Mouse (Mus musculus): ENCODE data around the gene Olfr1348. TPM values are rescaled to one million over a fixed set of nuclear protein-coding genes. Genes with fewer than 3 reads are reported as not detected.
"Not testable (repeated sequence)": the region's sequence is repeated elsewhere in the genome, so short reads cannot be mapped to it uniquely, and the experiment has no call there.

Gene Olfr1348
- not detected for polyA plus RNA-seq (2012; fragmentation: generic; extraction: Trizol)
- long read RNA-seq, experiment 1: 0 reads
- long read RNA-seq, experiment 2: 0 reads

GRCm38 (mm10) chr7:6508648-6509047 lies at the start of gene Olfr1348:
TSS of gene Olfr1348 (minus strand) at chr7:6508748.
- Histone ChIP-seq H3K36me3 (ENCODE audit: control insufficient read depth, insufficient read depth) (no peaks in the 10 kb centered on the region), H3K79me2 (ENCODE audit: control insufficient read depth, insufficient read depth) (no peaks in the 10 kb centered on the region), H3K79me3 (ENCODE audit: low read depth) (no peaks in the 10 kb centered on the region), H3K27me3 (ENCODE audit: control insufficient read depth, insufficient read depth, insufficient read length) (no peaks in the 10 kb centered on the region), H3K4me3 (ENCODE audit: insufficient read depth, poor library complexity, severe bottlenecking) (no peak within 1 kb of the TSS), H3ac (ENCODE audit: control insufficient read depth, insufficient read length, low read depth) (no peak within 1 kb of the TSS)
- no peak for TF ChIP-seq MAX (IDR thresholded peaks at IDR 0.05)

- TF ChIP-seq MAX (IDR thresholded peaks at IDR 0.05): no peak
- TF ChIP-seq CTCF (IDR thresholded peaks at IDR 0.05; ENCODE audit: control insufficient read depth, insufficient read depth, insufficient read length): no peak
- TF ChIP-seq USF1 (IDR thresholded peaks at IDR 0.05; ENCODE audit: low read depth): no peak
- no peak for TF ChIP-seq CEBPB (IDR thresholded peaks at IDR 0.05; ENCODE audit: low read depth)
- no peak for TF ChIP-seq FOSL1 (IDR thresholded peaks at IDR 0.05; ENCODE audit: insufficient read depth, low read length, poor library complexity, severe bottlenecking)
- TF ChIP-seq MYOG (IDR thresholded peaks at IDR 0.05; ENCODE audit: control insufficient read depth, extremely low read depth, insufficient read length): no peak
- TF ChIP-seq MYOD1 (IDR thresholded peaks at IDR 0.05; ENCODE audit: control insufficient read depth, insufficient read length, low read depth): no peak
- H3ac ChIP-seq (ENCODE audit: control insufficient read depth, insufficient read length, low read depth): no peak overlapping the region
- H3K4me3 ChIP-seq (ENCODE audit: insufficient read depth, poor library complexity, severe bottlenecking): no peak overlapping the region
- H3K79me2 ChIP-seq (ENCODE audit: control insufficient read depth, insufficient read depth): no peaks in the 10 kb centered on the region
- no peaks in the 10 kb centered on the region for H3K27me3 ChIP-seq (ENCODE audit: control insufficient read depth, insufficient read depth, insufficient read length)
- no peaks in the 10 kb centered on the region for H3K36me3 ChIP-seq (ENCODE audit: control insufficient read depth, insufficient read depth)
- H3K79me3 ChIP-seq (ENCODE audit: low read depth): no peaks in the 10 kb centered on the region
These were observed 17.6 kb upstream of the Olfr1348 start for GRCm38 (mm10) chr7:6526141-6526540.

GRCm38 (mm10) chr7:6525001-6525400 lies 16.5 kb upstream of the Olfr1348 start:
- H3K36me3 ChIP-seq (ENCODE audit: control insufficient read depth, insufficient read depth): no peaks in the 10 kb centered on the region
- no peak for TF ChIP-seq MYOG (IDR thresholded peaks at IDR 0.05; ENCODE audit: control insufficient read depth, extremely low read depth, insufficient read length)
- H3ac ChIP-seq (ENCODE audit: control insufficient read depth, insufficient read length, low read depth): no peak overlapping the region
- H3K79me3 ChIP-seq (ENCODE audit: low read depth): no peaks in the 10 kb centered on the region
- no peaks in the 10 kb centered on the region for H3K27me3 ChIP-seq (ENCODE audit: control insufficient read depth, insufficient read depth, insufficient read length)
- H3K4me3 ChIP-seq (ENCODE audit: insufficient read depth, poor library complexity, severe bottlenecking): no peak overlapping the region
- H3K79me2 ChIP-seq (ENCODE audit: control insufficient read depth, insufficient read depth): no peaks in the 10 kb centered on the region

DNA sequence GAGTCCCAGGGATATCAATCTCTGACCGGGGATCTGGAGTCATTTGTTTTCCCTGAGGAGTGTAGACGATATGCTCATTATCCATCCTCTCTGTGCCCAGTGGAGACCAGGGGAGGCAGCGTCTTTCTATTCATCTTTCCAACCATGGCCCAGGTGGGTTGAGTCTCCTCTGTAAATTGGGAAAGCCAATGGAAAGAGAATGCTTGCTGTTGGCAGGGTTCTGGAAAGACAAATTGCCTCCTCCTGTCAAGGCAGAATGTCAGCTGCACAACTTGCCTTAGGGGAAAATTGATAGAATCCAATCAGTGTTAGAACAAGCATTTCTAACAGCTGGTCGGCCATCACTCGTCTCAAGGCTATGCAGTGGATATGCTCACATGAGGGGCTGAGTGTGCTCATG lies 14.3 kb upstream of the Olfr1348 start, which contains the start of gene Olfr1349:
Olfr1349 (minus strand) TSS at position 101 of the 400 bp plus-strand sequence.
- Histone ChIP-seq H3K36me3 (ENCODE audit: control insufficient read depth, insufficient read depth) (no peaks in the 10 kb centered on the region), H3K27me3 (ENCODE audit: control insufficient read depth, insufficient read depth, insufficient read length) (no peaks in the 10 kb centered on the region), H3K79me2 (ENCODE audit: control insufficient read depth, insufficient read depth) (no peaks in the 10 kb centered on the region), H3ac (ENCODE audit: control insufficient read depth, insufficient read length, low read depth) (no peak within 1 kb of the TSS), H3K79me3 (ENCODE audit: low read depth) (no peaks in the 10 kb centered on the region), H3K4me3 (ENCODE audit: insufficient read depth, poor library complexity, severe bottlenecking) (no peak within 1 kb of the TSS)
- TF ChIP-seq FOSL1 (IDR thresholded peaks at IDR 0.05; ENCODE audit: insufficient read depth, low read length, poor library complexity, severe bottlenecking): no peak
- no peak for TF ChIP-seq CTCF (IDR thresholded peaks at IDR 0.05; ENCODE audit: control insufficient read depth, insufficient read depth, insufficient read length)
- no peak for TF ChIP-seq USF1 (IDR thresholded peaks at IDR 0.05; ENCODE audit: low read depth)
- TF ChIP-seq CEBPB (IDR thresholded peaks at IDR 0.05; ENCODE audit: low read depth): no peak

DNA sequence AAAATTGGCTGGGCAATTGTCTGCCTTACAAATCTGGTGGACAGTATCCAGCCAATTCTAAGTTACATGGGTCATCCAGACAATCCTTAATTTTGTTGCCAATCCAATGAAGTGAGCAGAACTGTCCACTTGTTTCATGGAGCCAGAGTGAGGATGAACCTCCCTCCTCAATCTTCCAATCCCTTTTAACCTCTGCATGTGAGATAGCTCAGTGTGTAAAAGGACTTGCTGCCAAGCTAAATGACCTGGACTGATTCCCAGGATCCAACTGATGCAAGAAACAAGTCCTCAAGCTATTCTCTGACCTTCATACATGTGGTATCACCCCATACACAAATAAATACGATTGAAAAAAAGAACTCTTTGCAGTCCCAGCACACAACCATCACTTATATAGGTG lies 13.1 kb upstream of the Olfr1348 start:
- no peak for TF ChIP-seq MYOG (IDR thresholded peaks at IDR 0.05; ENCODE audit: control insufficient read depth, extremely low read depth, insufficient read length)
- Histone ChIP-seq H3K27me3 (ENCODE audit: control insufficient read depth, insufficient read depth, insufficient read length) (no peaks in the 10 kb centered on the region), H3K4me3 (ENCODE audit: insufficient read depth, poor library complexity, severe bottlenecking) (no peak overlapping the region), H3ac (ENCODE audit: control insufficient read depth, insufficient read length, low read depth) (no peak overlapping the region), H3K79me3 (ENCODE audit: low read depth) (no peaks in the 10 kb centered on the region), H3K36me3 (ENCODE audit: control insufficient read depth, insufficient read depth) (no peaks in the 10 kb centered on the region), H3K79me2 (ENCODE audit: control insufficient read depth, insufficient read depth) (no peaks in the 10 kb centered on the region)

DNA sequence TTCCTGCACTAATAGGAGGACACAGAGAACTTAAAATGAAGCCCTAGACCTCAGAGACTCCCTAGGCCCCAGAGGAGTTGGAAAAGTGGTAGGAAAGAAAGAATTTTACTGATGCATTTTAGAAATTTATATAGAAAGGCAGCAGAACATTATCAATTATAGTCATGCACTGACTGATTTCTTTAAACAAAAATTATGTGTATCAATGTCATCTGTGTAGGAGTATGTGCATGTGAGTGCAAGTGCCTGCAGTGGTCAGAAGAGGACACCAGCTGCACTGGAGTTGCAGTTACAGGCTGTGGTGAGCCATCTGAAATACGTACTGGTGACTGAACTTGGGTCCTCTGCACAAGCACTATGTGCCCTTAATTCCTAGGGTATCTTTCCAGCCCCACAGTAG lies 8.9 kb downstream of the Olfr1348 start, which contains the start of gene Olfr1347:
Olfr1347 (minus strand) TSS at position 101 of the 400 bp plus-strand sequence.
- H3K4me3 ChIP-seq (ENCODE audit: insufficient read depth, poor library complexity, severe bottlenecking): no peak within 1 kb of the TSS
- no peaks in the 10 kb centered on the region for H3K27me3 ChIP-seq (ENCODE audit: control insufficient read depth, insufficient read depth, insufficient read length)
- H3K79me3 ChIP-seq (ENCODE audit: low read depth): no peaks in the 10 kb centered on the region
- H3K36me3 ChIP-seq (ENCODE audit: control insufficient read depth, insufficient read depth): no peaks in the 10 kb centered on the region
- no peaks in the 10 kb centered on the region for H3K79me2 ChIP-seq (ENCODE audit: control insufficient read depth, insufficient read depth)
- TF ChIP-seq MYOD1 (IDR thresholded peaks at IDR 0.05; ENCODE audit: control insufficient read depth, insufficient read length, low read depth) (no peak), MYOG (IDR thresholded peaks at IDR 0.05; ENCODE audit: control insufficient read depth, extremely low read depth, insufficient read length) (no peak)
- no peak within 1 kb of the TSS for H3ac ChIP-seq (ENCODE audit: control insufficient read depth, insufficient read length, low read depth)

- H3ac ChIP-seq (ENCODE audit: control insufficient read depth, insufficient read length, low read depth): no peak within 1 kb of the TSS
- H3K79me2 ChIP-seq (ENCODE audit: control insufficient read depth, insufficient read depth): no peaks in the 10 kb centered on the region
These were observed 21.7 kb downstream of the Olfr1348 start, which contains the start of gene Olfr5 for GRCm38 (mm10) chr7:6486841-6487240. TSS of gene Olfr5 (minus strand) at chr7:6486941.

GRCm38 (mm10) chr7:6477633-6478032 lies 30.9 kb downstream of the Olfr1348 start:
- not testable (repeated sequence) for H3K4me3 ChIP-seq (ENCODE audit: insufficient read depth, poor library complexity, severe bottlenecking); H3K36me3 ChIP-seq (ENCODE audit: control insufficient read depth, insufficient read depth); H3K79me2 ChIP-seq (ENCODE audit: control insufficient read depth, insufficient read depth); H3ac ChIP-seq (ENCODE audit: control insufficient read depth, insufficient read length, low read depth); H3K27me3 ChIP-seq (ENCODE audit: control insufficient read depth, insufficient read depth, insufficient read length); H3K79me3 ChIP-seq (ENCODE audit: low read depth)

More at GRCm38 (mm10) chr7:6486841-6487240, 21.7 kb downstream of the Olfr1348 start, which contains the start of gene Olfr5:
- Histone ChIP-seq H3K36me3 (ENCODE audit: control insufficient read depth, insufficient read depth) (no peaks in the 10 kb centered on the region), H3K27me3 (ENCODE audit: control insufficient read depth, insufficient read depth, insufficient read length) (no peaks in the 10 kb centered on the region), H3K79me3 (ENCODE audit: low read depth) (no peaks in the 10 kb centered on the region), H3K4me3 (ENCODE audit: insufficient read depth, poor library complexity, severe bottlenecking) (no peak within 1 kb of the TSS)
- no peak for TF ChIP-seq MYOG (IDR thresholded peaks at IDR 0.05; ENCODE audit: control insufficient read depth, extremely low read depth, insufficient read length)
